Mouse (Mus musculus) adrenal gland, postnatal 14 days (tissue): ENCODE results near the gene Lnx1. TPM values are rescaled to one million over a fixed set of nuclear protein-coding genes. Genes with fewer than 3 reads are reported as not detected.

Experiments
- DNase-seq: peaks from one replicate; pipeline ENCODE4 v3.0.0; 2021; ENCODE audit warnings: mixed read lengths
- total RNA-seq: library from RNA; stranded (reverse); gene quantifications from 2 replicates; pipeline ENCODE4 v1.2.3, GENCODE M21; 2021

The Lnx1 gene
- total RNA-seq, 1 experiment from 2014 or later = 5.6 TPM

GRCm38 (mm10) chr5:74649122-74649521 lies 53.6 kb downstream of the Lnx1 start:
- DNase-seq = no peak

GRCm38 (mm10) chr5:74648216-74648615 lies 54.5 kb downstream of the Lnx1 start:
- DNase-seq = no peak

GRCm38 (mm10) chr5:74647584-74647984 lies 55.1 kb downstream of the Lnx1 start:
- peak; percentile 27 for DNase-seq

- no peak for DNase-seq
Measured at GRCm38 (mm10) chr5:74642291-74642690, 60.4 kb downstream of the Lnx1 start.

- peak; percentile 61 for DNase-seq
Measured at GRCm38 (mm10) chr5:74641000-74641399, 61.7 kb downstream of the Lnx1 start.

- no peak for DNase-seq
Measured at GRCm38 (mm10) chr5:74640504-74640903, 62.2 kb downstream of the Lnx1 start.

- DNase-seq = no peak
Measured at GRCm38 (mm10) chr5:74639516-74639915, 63.2 kb downstream of the Lnx1 start.

GRCm38 (mm10) chr5:74634391-74634790 lies 68.3 kb downstream of the Lnx1 start:
- DNase-seq = no peak

- DNase-seq = no peak
Measured at GRCm38 (mm10) chr5:74633453-74633852, 69.3 kb downstream of the Lnx1 start.

GRCm38 (mm10) chr5:74632369-74633114 lies 70.2 kb downstream of the Lnx1 start:
- no peak for DNase-seq

GRCm38 (mm10) chr5:74628001-74628400 lies 74.7 kb downstream of the Lnx1 start:
- no peak for DNase-seq

GRCm38 (mm10) chr5:74624385-74624784 lies 78.3 kb downstream of the Lnx1 start:
- DNase-seq = no peak

GRCm38 (mm10) chr5:74623316-74624000 lies 79.3 kb downstream of the Lnx1 start:
- no peak for DNase-seq

- DNase-seq = no peak
Measured at GRCm38 (mm10) chr5:74621691-74622470, 80.8 kb downstream of the Lnx1 start.

GRCm38 (mm10) chr5:74618573-74619059 lies 84.1 kb downstream of the Lnx1 start:
- peak; percentile 67 for DNase-seq

- no peak for DNase-seq
Measured at GRCm38 (mm10) chr5:74617816-74618572, 84.7 kb downstream of the Lnx1 start.

- no peak for DNase-seq
Measured at GRCm38 (mm10) chr5:74613491-74614151, 89.1 kb downstream of the Lnx1 start.

GRCm38 (mm10) chr5:74612713-74613112 lies 90.0 kb downstream of the Lnx1 start:
- DNase-seq = no peak

- no peak for DNase-seq
Measured at GRCm38 (mm10) chr5:74610511-74610910, 92.2 kb downstream of the Lnx1 start.

- DNase-seq = no peak
Measured at GRCm38 (mm10) chr5:74606213-74606612, 96.5 kb downstream of the Lnx1 start.

GRCm38 (mm10) chr5:74603306-74603705 lies 99.4 kb downstream of the Lnx1 start:
- no peak for DNase-seq
